Mouse (Mus musculus): ENCODE measurements around the gene Kit. TPM values are rescaled to one million over a fixed set of nuclear protein-coding genes. Genes with fewer than 3 reads are reported as not detected.
A peak's percentile ranks its signal among the peaks of the same experiment; 100 is the strongest.

The Kit gene
- polyA plus RNA-seq, 1 experiment: 7.8 TPM

DNA sequence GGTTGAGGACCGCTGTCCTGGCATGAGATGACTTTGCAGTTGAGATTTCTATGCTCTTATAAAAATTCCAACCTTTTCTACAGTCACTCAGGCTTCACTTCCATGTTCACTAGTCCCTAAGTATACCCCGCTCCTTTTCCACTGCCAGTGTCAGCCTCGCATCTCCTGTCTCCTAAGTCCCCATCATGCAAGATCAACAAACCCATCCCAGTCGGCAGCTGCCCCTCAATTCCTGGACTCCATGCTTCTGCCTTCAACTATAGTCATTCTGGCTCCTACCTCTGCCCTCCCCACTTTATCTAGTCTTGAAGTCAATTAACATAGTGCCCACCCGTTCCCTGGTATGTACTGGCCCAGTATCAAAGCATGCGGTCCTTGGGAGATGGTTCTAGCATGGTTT lies 83.9 kb downstream of the Kit start:
- Histone ChIP-seq H3K4me3 (replicated peaks; ENCODE audit: control insufficient read depth, low read depth, low read length) (no peak overlapping the region), H3K4me1 (ENCODE audit: control insufficient read depth, insufficient read depth, low read length) (no peaks in the 10 kb centered on the region; the same call in 1 of the 2 replicates), H3K27ac (ENCODE audit: control insufficient read depth, insufficient read depth, low read depth, low read length, poor library complexity) (no peak overlapping the region)
- 80% methylated on average over 6 of the region's 6 CpGs for WGBS
- no peak for TF ChIP-seq CTCF (IDR thresholded peaks at IDR 0.05; ENCODE audit: control insufficient read depth, insufficient read depth, low read length)

DNA sequence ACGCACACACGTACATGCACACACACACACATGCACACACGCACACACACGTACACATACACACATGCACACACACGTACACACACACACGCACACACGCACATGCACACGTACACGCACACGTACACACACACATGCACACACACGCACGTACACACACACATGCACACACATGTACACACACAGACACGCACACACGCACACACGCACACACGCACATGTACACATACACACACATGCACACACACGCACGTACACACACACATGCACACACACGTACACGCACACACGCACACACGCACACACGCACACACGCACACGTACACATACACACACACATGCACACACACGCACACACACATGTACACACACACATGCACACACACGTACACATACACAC lies 85.6 kb downstream of the Kit start:
- WGBS: 93% methylated on average over 27 of the region's 27 CpGs
- Histone ChIP-seq H3K4me3 (replicated peaks; ENCODE audit: control insufficient read depth, low read depth, low read length) (peak overlapping the region; percentile 0), H3K4me1 (ENCODE audit: control insufficient read depth, insufficient read depth, low read length) (no peaks in the 10 kb centered on the region; the same call in 1 of the 2 replicates), H3K27ac (ENCODE audit: control insufficient read depth, insufficient read depth, low read depth, low read length, poor library complexity) (no peak overlapping the region)
- no peak for TF ChIP-seq POLR2A (IDR thresholded peaks at IDR 0.05; ENCODE audit: borderline replicate concordance, control insufficient read depth, low read depth, low read length)
- peak; percentile 21; the same call in 1 of the 2 replicates for TF ChIP-seq CTCF (IDR thresholded peaks at IDR 0.05; ENCODE audit: control insufficient read depth, insufficient read depth, low read length)

DNA sequence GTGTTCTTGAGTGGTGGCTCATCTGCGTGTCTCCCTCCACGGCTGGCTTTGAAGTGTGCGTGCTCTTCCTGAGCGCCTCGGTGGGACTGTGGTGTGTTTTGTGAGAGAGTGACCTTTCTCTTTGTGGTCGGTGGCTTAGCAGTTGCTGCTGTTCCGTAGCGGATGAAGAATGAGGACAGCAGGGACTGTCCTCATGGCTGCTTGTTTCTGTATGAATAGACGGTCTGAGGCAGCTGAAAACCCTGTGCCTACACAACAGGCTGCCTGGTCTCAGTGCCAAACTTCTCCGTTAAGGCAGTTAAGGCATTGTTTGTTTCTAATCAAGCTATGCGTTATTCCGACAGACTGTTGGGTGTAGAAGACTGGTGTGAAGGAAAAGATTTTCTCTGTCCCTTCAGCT lies 87.8 kb downstream of the Kit start:
- Histone ChIP-seq H3K4me1 (ENCODE audit: control insufficient read depth, insufficient read depth, low read length) (no peaks in the 10 kb centered on the region; the same call in 1 of the 2 replicates), H3K27ac (ENCODE audit: control insufficient read depth, insufficient read depth, low read depth, low read length, poor library complexity) (no peak overlapping the region), H3K4me3 (replicated peaks; ENCODE audit: control insufficient read depth, low read depth, low read length) (no peak overlapping the region)
- WGBS: 91% methylated on average over 12 of the region's 12 CpGs
- no peak for TF ChIP-seq CTCF (IDR thresholded peaks at IDR 0.05; ENCODE audit: control insufficient read depth, insufficient read depth, low read length)
- TF ChIP-seq POLR2A (IDR thresholded peaks at IDR 0.05; ENCODE audit: borderline replicate concordance, control insufficient read depth, low read depth, low read length): no peak

DNA sequence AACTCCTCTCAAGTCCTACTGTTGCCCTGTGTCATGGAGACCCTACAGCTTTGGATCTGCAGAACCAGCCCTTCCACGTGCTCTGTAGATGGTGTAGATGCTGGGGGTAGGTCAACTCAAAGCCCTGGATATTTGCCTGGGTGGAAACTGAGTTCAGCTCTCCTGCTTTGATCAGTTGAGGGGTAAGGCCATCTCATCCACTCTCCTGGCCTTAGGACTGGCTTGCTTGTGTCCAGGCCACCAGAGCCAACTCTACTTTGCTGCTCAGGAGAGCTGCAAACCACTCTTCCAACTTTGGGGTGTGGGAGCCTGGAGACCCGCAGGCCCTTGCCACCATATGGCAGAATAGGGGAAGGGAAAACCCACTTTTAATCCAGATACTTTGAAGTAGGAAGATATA lies 89.1 kb downstream of the Kit start:
- H3K4me1 ChIP-seq (ENCODE audit: control insufficient read depth, insufficient read depth, low read length): no peaks in the 10 kb centered on the region; the same call in 1 of the 2 replicates
- WGBS: 75% methylated on average over 2 of the region's 2 CpGs
- TF ChIP-seq CTCF (IDR thresholded peaks at IDR 0.05; ENCODE audit: control insufficient read depth, insufficient read depth, low read length): no peak
- no peak for TF ChIP-seq POLR2A (IDR thresholded peaks at IDR 0.05; ENCODE audit: borderline replicate concordance, control insufficient read depth, low read depth, low read length)
- H3K4me3 ChIP-seq (replicated peaks; ENCODE audit: control insufficient read depth, low read depth, low read length): no peak overlapping the region
- H3K27ac ChIP-seq (ENCODE audit: control insufficient read depth, insufficient read depth, low read depth, low read length, poor library complexity): no peak overlapping the region

DNA sequence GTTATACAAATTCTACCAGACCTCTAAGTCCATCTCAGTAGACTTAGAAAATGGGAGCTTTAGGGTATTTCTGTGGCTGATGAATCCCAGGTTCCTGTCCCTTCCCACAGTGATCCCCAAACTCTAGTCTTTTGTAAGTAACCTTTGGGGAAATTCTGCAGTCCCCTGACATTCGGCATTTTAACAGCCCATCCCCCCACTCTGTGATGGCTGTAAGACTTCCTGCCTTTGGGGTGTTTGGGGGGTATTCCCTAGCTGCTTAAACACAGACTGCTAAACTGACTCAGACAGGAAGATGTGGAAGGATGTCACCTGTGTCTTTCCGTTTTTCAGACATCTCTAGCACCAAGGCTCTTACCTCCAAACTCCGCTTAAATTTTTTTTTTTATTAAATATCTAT lies 92.4 kb downstream of the Kit start:
- Histone ChIP-seq H3K27ac (ENCODE audit: control insufficient read depth, insufficient read depth, low read depth, low read length, poor library complexity) (no peak overlapping the region), H3K4me3 (replicated peaks; ENCODE audit: control insufficient read depth, low read depth, low read length) (no peak overlapping the region), H3K4me1 (ENCODE audit: control insufficient read depth, insufficient read depth, low read length) (no peaks in the 10 kb centered on the region; the same call in 1 of the 2 replicates)
- 40% methylated on average over 3 of the region's 3 CpGs for WGBS
- TF ChIP-seq POLR2A (IDR thresholded peaks at IDR 0.05; ENCODE audit: borderline replicate concordance, control insufficient read depth, low read depth, low read length): no peak
- no peak for TF ChIP-seq CTCF (IDR thresholded peaks at IDR 0.05; ENCODE audit: control insufficient read depth, insufficient read depth, low read length)

DNA sequence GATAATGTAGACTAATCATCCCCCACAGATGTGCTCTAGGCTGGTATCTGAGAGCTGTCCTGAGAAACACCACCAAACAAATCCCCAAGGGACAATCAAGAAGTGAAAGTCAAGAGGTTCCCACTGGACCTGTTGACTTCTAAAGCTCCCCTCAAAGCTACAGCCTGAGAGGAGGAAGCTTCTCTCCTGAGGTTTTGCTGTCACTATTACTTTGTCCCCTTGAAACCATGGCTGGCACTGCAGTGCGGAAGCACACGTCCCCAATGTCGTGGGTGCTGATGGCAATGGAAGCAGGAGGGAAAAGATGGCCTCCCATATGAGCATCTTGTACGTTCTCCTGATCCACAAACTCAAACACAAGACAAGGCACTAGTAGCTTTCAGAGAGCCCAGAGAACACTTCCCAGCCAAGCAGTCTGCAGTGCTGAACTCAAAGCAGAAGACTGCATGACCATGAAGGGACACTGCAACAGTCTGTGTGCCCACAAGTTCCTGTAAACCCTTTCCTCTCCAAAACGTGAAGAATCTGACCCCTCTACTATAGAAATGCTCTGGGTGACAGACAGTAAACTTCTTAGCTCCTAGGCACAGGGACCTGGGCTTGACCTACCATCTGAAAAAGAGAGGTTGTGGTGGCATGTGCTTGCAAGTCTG lies 96.5 kb downstream of the Kit start:
- TF ChIP-seq CTCF (IDR thresholded peaks at IDR 0.05; ENCODE audit: control insufficient read depth, insufficient read depth, low read length): no peak
- no peak for TF ChIP-seq POLR2A (IDR thresholded peaks at IDR 0.05; ENCODE audit: borderline replicate concordance, control insufficient read depth, low read depth, low read length)
- no peak overlapping the region for H3K4me3 ChIP-seq (replicated peaks; ENCODE audit: control insufficient read depth, low read depth, low read length)
- peak overlapping the region; percentile 22; the same call in 1 of the 2 replicates for H3K27ac ChIP-seq (ENCODE audit: control insufficient read depth, insufficient read depth, low read depth, low read length, poor library complexity)
- no peaks in the 10 kb centered on the region; the same call in 1 of the 2 replicates for H3K4me1 ChIP-seq (ENCODE audit: control insufficient read depth, insufficient read depth, low read length)
- 17% methylated on average over 5 of the region's 5 CpGs for WGBS

DNA sequence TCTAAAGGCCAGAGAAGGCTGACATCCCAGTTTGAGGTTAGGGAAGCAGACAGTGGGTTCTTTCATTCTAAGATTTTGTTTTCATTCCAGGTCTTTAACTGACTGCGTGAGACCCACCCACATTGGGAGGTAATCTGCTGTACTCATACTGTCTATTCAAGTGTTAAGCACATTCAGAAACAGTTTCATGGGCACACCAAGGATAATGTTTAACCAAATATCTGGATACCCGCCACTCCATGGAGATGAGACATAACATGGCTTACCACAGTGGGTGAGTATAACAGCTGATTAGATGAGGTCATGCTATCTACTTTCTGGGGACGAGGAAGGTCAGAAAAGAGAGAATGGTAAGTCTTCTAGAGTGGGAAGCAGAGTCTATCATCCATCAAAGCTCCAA lies 101.3 kb downstream of the Kit start:
- 66% methylated on average over 3 of the region's 3 CpGs for WGBS
- TF ChIP-seq CTCF (IDR thresholded peaks at IDR 0.05; ENCODE audit: control insufficient read depth, insufficient read depth, low read length): no peak
- no peak for TF ChIP-seq POLR2A (IDR thresholded peaks at IDR 0.05; ENCODE audit: borderline replicate concordance, control insufficient read depth, low read depth, low read length)
- H3K27ac ChIP-seq (ENCODE audit: control insufficient read depth, insufficient read depth, low read depth, low read length, poor library complexity): no peak overlapping the region
- peaks cover 2% of the 10 kb centered on the region; the same call in 1 of the 2 replicates for H3K4me1 ChIP-seq (ENCODE audit: control insufficient read depth, insufficient read depth, low read length)
- H3K4me3 ChIP-seq (replicated peaks; ENCODE audit: control insufficient read depth, low read depth, low read length): no peak overlapping the region

DNA sequence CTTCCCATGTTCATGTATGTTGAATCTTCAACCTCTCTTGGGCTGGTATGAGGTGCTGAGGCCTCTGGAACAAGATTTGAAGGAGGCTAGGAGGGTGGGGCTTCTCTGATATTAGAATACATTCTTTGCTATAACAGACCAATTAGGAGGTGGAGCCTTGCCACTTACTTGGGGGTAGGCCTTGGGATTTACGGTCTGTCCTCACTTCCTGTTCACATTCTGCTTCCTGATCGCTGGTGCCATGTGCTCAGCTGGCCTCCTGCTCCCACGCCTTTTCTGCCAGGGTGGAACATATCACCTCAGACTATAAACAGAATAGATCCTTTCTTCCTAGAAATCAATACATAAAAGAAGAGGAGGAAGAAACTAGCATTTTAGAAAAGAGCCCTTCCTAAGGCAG lies 105.2 kb downstream of the Kit start:
- Histone ChIP-seq H3K27ac (ENCODE audit: control insufficient read depth, insufficient read depth, low read depth, low read length, poor library complexity) (no peak overlapping the region), H3K4me3 (replicated peaks; ENCODE audit: control insufficient read depth, low read depth, low read length) (no peak overlapping the region), H3K4me1 (ENCODE audit: control insufficient read depth, insufficient read depth, low read length) (peaks cover 2% of the 10 kb centered on the region; the same call in 1 of the 2 replicates)
- 4% methylated on average over 3 of the region's 3 CpGs for WGBS
- TF ChIP-seq CTCF (IDR thresholded peaks at IDR 0.05; ENCODE audit: control insufficient read depth, insufficient read depth, low read length) (no peak), POLR2A (IDR thresholded peaks at IDR 0.05; ENCODE audit: borderline replicate concordance, control insufficient read depth, low read depth, low read length) (no peak)
